Mouse (Mus musculus) right cerebral cortex, adult 18-20 months (tissue): Measurements from ENCODE around the gene Meis2.

Experiments
- DNase-seq: peaks from one replicate; pipeline ENCODE4 v3.0.0; 2022; ENCODE audit warnings: mixed read lengths

Gene Meis2

GRCm38 (mm10) chr2:115852615-115853014 is 213.0 kb downstream of the Meis2 start:
- no peak for DNase-seq

GRCm38 (mm10) chr2:115852109-115852508 is 213.5 kb downstream of the Meis2 start:
- no peak for DNase-seq

- no peak for DNase-seq
These were observed 214.7 kb downstream of the Meis2 start for GRCm38 (mm10) chr2:115850961-115851360.

GRCm38 (mm10) chr2:115842821-115843220 is 222.8 kb downstream of the Meis2 start:
- no peak for DNase-seq

- DNase-seq: no peak
These were observed 229.6 kb downstream of the Meis2 start for GRCm38 (mm10) chr2:115836034-115836433.

GRCm38 (mm10) chr2:115822361-115822760 is 243.3 kb downstream of the Meis2 start:
- DNase-seq: peak; percentile 77

GRCm38 (mm10) chr2:115817959-115818358 is 247.7 kb downstream of the Meis2 start:
- no peak for DNase-seq

GRCm38 (mm10) chr2:115813721-115814120 is 251.9 kb downstream of the Meis2 start:
- DNase-seq: no peak

- no peak for DNase-seq
These were observed 252.3 kb downstream of the Meis2 start for GRCm38 (mm10) chr2:115813316-115813715.
